Mouse (Mus musculus) bone marrow macrophage, adult 2 months (primary cell): Measurements from ENCODE around the gene Zfp217.

Experiments
- CTCF ChIP-seq: IDR thresholded peaks from 2 replicates; pipeline ENCODE4 v1.5.1; 2012; ENCODE audit warnings: low read depth, mild to moderate bottlenecking, low read length, moderate library complexity
- POLR2A ChIP-seq: IDR thresholded peaks from 2 replicates; pipeline ENCODE4 v1.6.1; 2012; ENCODE audit warnings: mild to moderate bottlenecking, low read depth, low read length, borderline replicate concordance

DNA sequence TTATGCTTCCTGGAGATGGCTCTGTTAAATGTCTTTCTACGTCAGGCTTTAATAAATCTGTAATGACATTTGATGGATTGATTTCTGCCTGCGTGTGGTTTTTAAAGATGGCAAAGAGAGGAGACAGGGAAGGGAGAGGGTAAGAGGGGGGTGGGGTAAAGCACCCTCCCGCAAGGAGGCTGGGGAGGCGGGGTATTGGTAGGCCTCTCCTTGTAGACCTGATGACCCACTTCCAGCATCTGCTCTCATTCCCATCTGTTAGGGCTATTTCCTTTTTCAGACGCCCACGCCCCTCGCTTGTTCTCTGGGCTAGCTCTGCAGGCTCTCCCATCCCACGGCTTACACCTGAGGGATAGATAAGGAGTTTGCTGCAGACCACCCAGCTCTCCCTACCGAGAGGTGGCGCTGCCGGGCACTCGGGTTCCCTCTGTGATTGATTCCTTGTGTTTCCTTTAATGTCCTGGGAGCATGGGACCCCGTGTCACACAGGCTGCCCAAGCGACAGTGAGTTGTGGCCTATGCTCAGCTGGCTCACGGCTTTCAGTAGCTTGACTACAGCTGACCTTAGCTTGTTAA is 69.4 kb downstream of the Zfp217 start:
- TF ChIP-seq POLR2A (no peak), CTCF (peak; percentile 22; the same call in 1 of the 2 replicates)
